Mouse (Mus musculus) ES-Bruce4 (cell line): ENCODE data around the gene Gucy2d.

Experiments used
- CTCF ChIP-seq: IDR thresholded peaks from one replicate; pipeline ENCODE4 v1.8.1; 2011; ENCODE audit warnings: low read depth, low read length
- EP300 ChIP-seq: IDR thresholded peaks from 2 replicates; pipeline ENCODE4 v1.6.1; 2011; ENCODE audit warnings: low read depth, low read length; ENCODE audit not compliant: insufficient read depth
- POLR2A ChIP-seq: IDR thresholded peaks from one replicate; pipeline ENCODE4 v1.8.1; 2011; ENCODE audit warnings: low read length; ENCODE audit not compliant: insufficient read depth

DNA sequence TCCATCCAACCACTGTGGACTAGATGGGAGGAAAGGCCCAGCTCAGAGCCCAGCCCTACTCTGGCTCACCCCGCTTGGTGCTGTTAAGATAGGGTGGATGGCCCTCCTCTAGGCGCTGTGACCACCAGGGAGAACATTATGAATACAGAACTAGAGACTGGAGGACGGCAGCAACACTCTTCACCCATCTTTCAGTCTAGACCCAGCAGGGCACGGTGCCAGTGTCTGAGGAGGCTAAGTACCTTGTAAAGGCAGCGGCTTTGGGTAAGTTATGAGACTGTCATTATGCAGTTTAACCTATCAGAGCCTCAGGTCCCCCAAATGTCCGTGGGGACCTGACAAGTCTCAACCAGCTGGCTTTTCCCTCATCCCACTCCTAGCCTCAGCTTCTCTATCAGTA is 48.9 kb downstream of the Gucy2d start, which contains the start of gene Lrrc32:
- TF ChIP-seq CTCF: no peak
- no peak for TF ChIP-seq EP300
- no peak for TF ChIP-seq POLR2A
